Mouse (Mus musculus) liver, embryonic 11.5 days (tissue): Measurements from ENCODE around the gene 4930590J08Rik. TPM values are rescaled to one million over a fixed set of nuclear protein-coding genes. Genes with fewer than 3 reads are reported as not detected.
A peak's percentile ranks its signal among the peaks of the same experiment; 100 is the strongest.

Experiments
- ATAC-seq: fragments of 200-750 bp; cut with Nextera tagmentation; replicated peaks from 2 replicates; pipeline ENCODE4 v1.8.0; 2017; ENCODE audit warnings: moderate number of reproducible peaks, mild to moderate bottlenecking, moderate TSS enrichment, moderate library complexity; ENCODE audit not compliant: low FRiP score
- DNase-seq: peaks from one replicate; pipeline ENCODE4 v3.0.0-alpha.2; 2017; ENCODE audit warnings: low spot score
- H3K27ac ChIP-seq: fragments of 300-500 bp; sonication (generic); 2 replicates; pipeline ENCODE4 v1.5.1; 2014; ENCODE audit warnings: mild to moderate bottlenecking, low read depth, low read length, control low read depth
- H3K27me3 ChIP-seq: fragments of 300-500 bp; sonication (generic); replicated peaks from 2 replicates; pipeline ENCODE4 v1.6.1; 2014; ENCODE audit warnings: low read length, mixed read lengths; ENCODE audit not compliant: control insufficient read depth, insufficient read depth
- H3K36me3 ChIP-seq: fragments of 300-500 bp; sonication (generic); 2 replicates; pipeline ENCODE4 v1.6.1; 2014; ENCODE audit warnings: mild to moderate bottlenecking, low read length, moderate library complexity, mixed read lengths; ENCODE audit not compliant: control insufficient read depth, insufficient read depth
- H3K4me1 ChIP-seq: fragments of 300-500 bp; sonication (generic); replicated peaks from 2 replicates; pipeline ENCODE4 v1.6.1; 2014; ENCODE audit warnings: low read length, mixed read lengths; ENCODE audit not compliant: control insufficient read depth, insufficient read depth
- H3K4me2 ChIP-seq: fragments of 300-500 bp; sonication (generic); 2 replicates; pipeline ENCODE4 v1.6.1; 2014; ENCODE audit warnings: mild to moderate bottlenecking, control low read depth, moderate library complexity
- H3K4me3 ChIP-seq: fragments of 300-500 bp; sonication (generic); 2 replicates; pipeline ENCODE4 v1.5.1; 2014; ENCODE audit warnings: low read depth, low read length, control low read depth
- H3K9ac ChIP-seq: fragments of 300-500 bp; sonication (generic); 2 replicates; pipeline ENCODE4 v1.6.1; 2014; ENCODE audit warnings: low read depth, low read length, control low read depth
- H3K9me3 ChIP-seq: fragments of 300-500 bp; sonication (generic); 2 replicates; pipeline ENCODE4 v1.6.1; 2016; ENCODE audit warnings: low read length, inconsistent platforms, mixed read lengths; ENCODE audit not compliant: control insufficient read depth
- WGBS: fragments of 180-500 bp; shearing (Covaris S2); extraction: QIAGEN DNeasy Blood & Tissue Kit; methylation state at CpG from one replicate; pipeline ENCODE4 v1.1.7; 2014; 5-methylcytosine and 5-hydroxymethylcytosine counted together
- polyA plus RNA-seq: library from polyadenylated mRNA; unstranded; fragments of >200 nt; fragmentation: Nextera tagmentation; extraction: Ambion mirVana; gene quantifications from 2 replicates; pipeline ENCODE4 v1.2.1, GENCODE M21; 2014

The 4930590J08Rik gene
- polyA plus RNA-seq, 1 experiment from 2014 or later: 0.23 TPM

DNA sequence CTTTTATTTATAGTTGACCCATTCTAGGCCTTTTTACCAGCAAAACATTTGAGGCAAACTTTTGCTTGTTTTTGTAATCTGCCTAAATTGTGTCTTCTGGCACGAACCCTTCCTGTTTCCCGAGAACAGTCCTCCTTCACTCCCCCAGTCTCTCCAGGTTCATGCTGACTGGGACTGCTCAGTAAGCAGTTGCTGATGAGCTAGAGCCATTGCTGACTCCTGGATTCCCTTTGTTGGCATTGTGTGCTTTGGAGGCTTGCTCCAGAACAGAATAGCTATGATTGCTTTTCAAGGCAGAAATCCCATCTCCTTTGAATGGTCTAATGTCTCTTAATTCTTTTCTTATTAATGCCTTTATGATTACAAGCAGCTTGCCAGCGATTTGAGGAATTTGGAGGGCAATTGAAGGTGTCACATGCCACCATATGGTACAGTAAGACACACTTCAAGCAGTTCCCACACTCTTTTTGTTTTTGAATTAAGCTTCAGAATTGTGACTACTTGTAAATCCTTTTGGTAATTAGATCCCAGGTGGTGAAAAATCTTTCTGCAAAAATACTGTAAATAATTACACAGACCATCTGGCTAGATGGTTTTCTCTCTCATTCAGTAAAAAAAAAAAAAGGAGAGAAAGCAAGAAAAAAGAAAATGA lies 13.2 kb upstream of the 4930590J08Rik start:
- no peaks in the 10 kb centered on the region for H3K27me3 ChIP-seq
- no peaks in the 10 kb centered on the region; the same call in 1 of the 2 replicates for H3K4me1 ChIP-seq
- no peak for DNase-seq
- H3K9ac ChIP-seq: no peak overlapping the region
- 77% methylated on average over 3 of the region's 3 CpGs for WGBS
- no peak overlapping the region for H3K4me2 ChIP-seq
- H3K27ac ChIP-seq: no peak overlapping the region
- H3K9me3 ChIP-seq: no peaks in the 10 kb centered on the region
- no peak overlapping the region for H3K4me3 ChIP-seq
- ATAC-seq: no peak
- H3K36me3 ChIP-seq: peaks cover 30% of the 10 kb centered on the region

DNA sequence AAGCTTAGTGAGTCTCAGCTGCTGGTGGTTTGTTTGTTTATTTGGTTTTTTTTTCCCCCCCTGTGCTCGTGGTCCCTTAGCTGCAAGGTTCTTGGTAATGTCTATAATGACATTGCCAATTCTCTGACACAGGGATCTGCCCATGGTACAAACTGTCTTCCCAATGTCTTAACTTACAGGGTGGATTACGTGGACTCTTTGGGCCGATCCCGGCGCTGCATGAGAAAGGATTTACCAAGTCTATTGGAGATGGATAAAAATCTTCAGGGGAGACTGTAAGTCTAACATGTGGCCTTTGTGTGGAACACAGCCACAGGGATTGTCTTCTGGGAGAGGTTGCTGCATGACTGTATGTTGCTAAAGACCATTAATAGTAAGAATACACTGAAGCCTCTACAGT lies 12.0 kb upstream of the 4930590J08Rik start:
- Histone ChIP-seq H3K4me2 (no peak overlapping the region), H3K9me3 (no peaks in the 10 kb centered on the region), H3K9ac (no peak overlapping the region), H3K27ac (no peak overlapping the region), H3K4me1 (no peaks in the 10 kb centered on the region), H3K27me3 (no peaks in the 10 kb centered on the region), H3K36me3 (peaks cover 36% of the 10 kb centered on the region), H3K4me3 (no peak overlapping the region)
- ATAC-seq: no peak
- WGBS: 90% methylated on average over 5 of the region's 5 CpGs
- DNase-seq: no peak

DNA sequence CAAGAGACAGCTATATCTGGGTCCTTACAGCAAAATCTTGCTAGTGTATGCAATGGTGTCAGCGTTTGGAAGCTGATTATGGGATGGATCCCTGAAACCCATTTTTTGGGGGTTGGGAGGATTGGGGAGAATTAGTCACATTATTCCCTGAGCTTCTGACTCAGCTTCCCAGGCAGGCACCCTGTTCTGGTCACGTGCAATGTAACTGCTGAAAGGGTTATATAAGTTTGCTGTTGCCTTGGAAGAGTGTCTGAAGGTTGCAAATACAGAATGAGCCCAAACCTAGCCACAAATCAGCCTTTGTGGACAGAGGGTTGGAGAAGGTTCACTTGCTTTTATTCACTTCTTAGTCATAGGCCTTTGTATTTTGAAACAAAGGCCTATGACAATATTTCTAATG lies 10.8 kb upstream of the 4930590J08Rik start:
- H3K9ac ChIP-seq: no peak overlapping the region
- H3K27me3 ChIP-seq: no peaks in the 10 kb centered on the region
- no peak overlapping the region for H3K4me2 ChIP-seq
- 99% methylated on average over 2 of the region's 2 CpGs for WGBS
- no peak overlapping the region for H3K27ac ChIP-seq
- ATAC-seq: no peak
- no peaks in the 10 kb centered on the region for H3K4me1 ChIP-seq
- no peaks in the 10 kb centered on the region for H3K9me3 ChIP-seq
- no peak for DNase-seq
- H3K4me3 ChIP-seq: no peak overlapping the region
- H3K36me3 ChIP-seq: peaks cover 31% of the 10 kb centered on the region

DNA sequence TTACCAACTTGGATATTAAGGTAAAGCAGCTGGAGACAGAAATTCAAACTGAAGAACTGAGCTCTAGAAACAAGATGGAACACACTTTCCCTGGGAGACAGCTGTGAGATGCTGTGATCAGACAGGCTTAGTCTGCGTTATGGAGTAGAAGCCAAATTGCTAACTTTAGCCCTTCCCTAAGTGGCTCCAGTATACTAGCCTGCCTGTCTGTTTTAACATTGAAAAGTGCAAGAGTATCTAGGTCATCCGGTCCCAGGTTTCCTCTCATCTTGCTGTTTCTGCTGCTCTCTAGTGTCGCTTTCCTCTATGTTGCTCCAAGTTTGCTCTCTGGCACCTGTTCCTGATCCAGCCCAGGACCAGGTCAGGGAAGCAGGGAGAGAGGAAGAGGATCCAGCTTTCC lies 5.8 kb upstream of the 4930590J08Rik start:
- Histone ChIP-seq H3K4me1 (no peaks in the 10 kb centered on the region), H3K9me3 (no peaks in the 10 kb centered on the region), H3K4me2 (no peak overlapping the region), H3K27ac (no peak overlapping the region), H3K36me3 (peaks cover 43% of the 10 kb centered on the region), H3K4me3 (no peak overlapping the region), H3K27me3 (no peaks in the 10 kb centered on the region), H3K9ac (no peak overlapping the region)
- WGBS: 94% methylated on average over 3 of the region's 3 CpGs
- DNase-seq (no peak), ATAC-seq (no peak)

DNA sequence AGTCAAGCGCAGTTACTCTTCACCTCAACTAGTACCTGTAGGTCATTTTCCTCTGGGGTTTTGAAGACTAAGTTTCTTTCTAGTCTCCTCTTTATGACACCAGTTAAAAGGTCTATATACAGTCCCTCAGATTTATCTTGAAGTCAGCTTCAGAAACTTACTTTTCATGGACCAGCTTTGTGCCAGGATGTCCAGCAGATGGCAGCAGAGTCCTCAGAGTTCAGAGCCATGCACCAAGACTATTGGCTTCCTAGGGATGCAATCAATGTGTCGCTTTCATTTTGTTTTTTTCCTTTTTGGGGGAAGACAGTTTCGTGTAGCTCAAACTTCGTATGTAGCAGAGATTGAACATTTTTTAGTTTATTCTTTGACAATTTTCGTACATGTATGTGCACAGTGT lies 1.1 kb upstream of the 4930590J08Rik start:
- 0 out of 2 replicates have a peak, but pooled peaks have one; percentile 49 for ATAC-seq

DNA sequence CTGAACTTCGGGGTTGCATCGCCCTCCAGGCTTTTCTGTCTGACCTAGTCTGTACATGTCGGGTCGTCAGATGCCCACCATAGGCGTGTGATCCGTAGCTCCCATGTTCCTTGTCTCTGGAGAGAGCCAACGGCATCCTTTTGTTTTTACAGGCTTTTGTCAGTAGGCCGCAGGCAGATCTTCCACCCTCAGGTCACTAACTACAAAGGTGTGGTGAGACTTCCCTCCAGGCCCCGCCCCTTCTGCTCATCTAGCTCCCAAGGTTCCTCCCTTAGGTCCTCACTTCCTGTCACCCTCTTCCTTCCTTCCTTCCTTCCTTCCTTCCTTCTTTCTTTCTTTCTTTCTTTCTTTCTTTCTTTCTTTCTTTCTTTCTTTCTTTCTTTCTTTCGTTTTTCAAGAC lies 11.4 kb downstream of the 4930590J08Rik start:
- no peak for DNase-seq
- Histone ChIP-seq H3K27ac (no peak overlapping the region), H3K27me3 (no peaks in the 10 kb centered on the region), H3K9me3 (no peaks in the 10 kb centered on the region), H3K36me3 (no peaks in the 10 kb centered on the region), H3K4me2 (no peak overlapping the region), H3K4me3 (no peak overlapping the region), H3K4me1 (no peaks in the 10 kb centered on the region), H3K9ac (no peak overlapping the region)
- 81% methylated on average over 10 of the region's 10 CpGs for WGBS
- ATAC-seq: no peak

More for the DNA sequence above, 1.1 kb upstream of the 4930590J08Rik start:
- no peaks in the 10 kb centered on the region for H3K27me3 ChIP-seq
- WGBS: 33% methylated on average over 5 of the region's 5 CpGs
- H3K4me2 ChIP-seq: no peak overlapping the region
- H3K4me3 ChIP-seq: no peak overlapping the region
- H3K36me3 ChIP-seq: peaks cover 25% of the 10 kb centered on the region
- no peak overlapping the region for H3K9ac ChIP-seq
- H3K27ac ChIP-seq: no peak overlapping the region
- H3K9me3 ChIP-seq: no peaks in the 10 kb centered on the region
- DNase-seq: peak; percentile 40
- no peaks in the 10 kb centered on the region for H3K4me1 ChIP-seq

DNA sequence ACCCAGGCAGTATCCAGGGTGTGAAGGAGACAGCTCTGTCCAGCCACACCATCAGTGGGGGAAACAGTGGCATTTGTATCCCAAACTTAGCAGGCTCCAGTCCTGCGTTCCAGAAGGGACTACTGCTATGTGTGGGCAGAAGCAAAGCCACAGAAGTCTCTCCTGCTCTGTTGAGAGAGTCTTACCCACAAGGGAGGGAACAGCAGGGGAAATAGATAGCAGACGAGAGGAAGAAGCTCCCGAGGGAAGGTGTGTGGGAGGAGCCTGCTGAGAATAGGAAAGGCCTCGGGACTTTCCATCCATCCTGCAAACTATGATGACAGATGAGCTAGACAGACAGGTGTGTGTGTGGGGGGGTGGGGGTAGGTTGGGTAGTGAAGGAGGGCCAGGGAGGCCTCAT lies 14.7 kb downstream of the 4930590J08Rik start:
- H3K27ac ChIP-seq: no peak overlapping the region
- H3K9me3 ChIP-seq: no peaks in the 10 kb centered on the region
- no peaks in the 10 kb centered on the region for H3K27me3 ChIP-seq
- H3K4me1 ChIP-seq: no peaks in the 10 kb centered on the region
- no peak overlapping the region for H3K4me2 ChIP-seq
- DNase-seq: no peak
- ATAC-seq: no peak
- no peaks in the 10 kb centered on the region for H3K36me3 ChIP-seq
- H3K9ac ChIP-seq: no peak overlapping the region
- WGBS: 31% methylated on average over 4 of the region's 4 CpGs
- H3K4me3 ChIP-seq: no peak overlapping the region

DNA sequence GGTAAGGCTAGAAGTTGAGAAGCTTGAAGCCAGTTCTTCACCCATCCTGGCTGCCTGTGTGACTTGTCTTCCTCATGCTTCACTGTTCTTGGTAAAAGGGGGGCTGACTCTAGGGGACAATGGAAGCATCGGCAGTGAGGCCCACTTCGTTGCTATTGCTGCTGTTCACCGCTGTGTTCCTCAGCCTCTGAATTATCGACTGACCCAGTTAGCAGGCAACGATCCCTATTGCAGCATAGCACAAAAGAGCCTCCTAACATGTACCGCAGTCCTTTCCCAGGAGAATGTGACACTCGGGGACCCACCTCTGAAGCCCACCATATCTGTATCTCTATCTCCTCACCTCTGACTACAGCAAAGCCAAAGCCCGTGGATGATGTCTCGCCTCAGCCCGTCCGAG lies 15.1 kb downstream of the 4930590J08Rik start:
- no peaks in the 10 kb centered on the region for H3K4me1 ChIP-seq
- no peaks in the 10 kb centered on the region for H3K36me3 ChIP-seq
- H3K9ac ChIP-seq: no peak overlapping the region
- ATAC-seq (no peak), DNase-seq (no peak)
- H3K4me2 ChIP-seq: no peak overlapping the region
- WGBS: 83% methylated on average over 11 of the region's 11 CpGs
- H3K9me3 ChIP-seq: no peaks in the 10 kb centered on the region
- no peak overlapping the region for H3K27ac ChIP-seq
- no peaks in the 10 kb centered on the region for H3K27me3 ChIP-seq
- H3K4me3 ChIP-seq: no peak overlapping the region

DNA sequence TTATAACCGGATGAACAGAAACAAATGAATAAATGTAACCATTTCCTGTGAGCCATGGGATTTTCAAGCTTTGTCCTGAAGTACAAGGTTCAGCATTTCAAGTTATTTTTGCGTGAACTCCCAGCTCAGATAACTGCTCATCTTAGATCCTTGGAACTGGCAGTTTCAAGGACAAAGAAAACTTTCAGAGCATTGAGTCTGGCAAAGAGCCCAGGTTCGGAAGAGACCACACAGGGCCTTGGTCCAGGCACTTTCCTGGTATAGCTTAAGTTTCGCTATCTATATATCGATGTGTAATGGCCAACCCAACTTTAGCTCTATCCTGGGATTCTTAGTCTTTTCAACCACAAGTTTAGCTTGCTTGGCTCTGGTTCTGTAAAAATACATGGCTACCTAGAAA lies 28.6 kb downstream of the 4930590J08Rik start:
- Histone ChIP-seq H3K4me2 (no peak overlapping the region), H3K36me3 (no peaks in the 10 kb centered on the region), H3K4me3 (no peak overlapping the region), H3K9ac (no peak overlapping the region), H3K27ac (no peak overlapping the region), H3K9me3 (no peaks in the 10 kb centered on the region), H3K4me1 (no peaks in the 10 kb centered on the region), H3K27me3 (no peaks in the 10 kb centered on the region; the same call in 1 of the 2 replicates)
- DNase-seq: no peak
- ATAC-seq: no peak
- WGBS: 83% methylated on average over 5 of the region's 5 CpGs
